Mouse (Mus musculus): ENCODE results near the gene Egln2. TPM values are rescaled to one million over a fixed set of nuclear protein-coding genes. Genes with fewer than 3 reads are reported as not detected.
A peak's percentile ranks its signal among the peaks of the same experiment; 100 is the strongest.

The Egln2 gene
- total RNA-seq, 2 experiments from 2014 or later: 89.8 to 91.3 TPM

GRCm38 (mm10) chr7:27178324-27179216 lies 12.0 kb upstream of the Egln2 start, which contains the start of gene Rab4b:
Gene Rab4b, minus strand, starts transcription at chr7:27178896.
- DNase-seq: peak; percentile 99
- intact Hi-C loops (cut with DNase I): no loop called here

GRCm38 (mm10) chr7:27177942-27178323 lies 11.3 kb upstream of the Egln2 start:
- intact Hi-C loops (cut with DNase I): no loop called here
- no peak for DNase-seq

GRCm38 (mm10) chr7:27174896-27175295 lies 8.3 kb upstream of the Egln2 start:
- no peak for DNase-seq
- intact Hi-C loops (cut with DNase I): no loop called here

- no peak for DNase-seq
- intact Hi-C loops (cut with DNase I): no loop called here
Observed at GRCm38 (mm10) chr7:27174496-27174895, 7.9 kb upstream of the Egln2 start.

- no peak for DNase-seq
- intact Hi-C loops (cut with DNase I): no loop called here
Observed at GRCm38 (mm10) chr7:27170981-27171380, 4.4 kb upstream of the Egln2 start.

- no peak for DNase-seq
- intact Hi-C loops (cut with DNase I): no loop called here
Observed at GRCm38 (mm10) chr7:27168371-27168770, 1.8 kb upstream of the Egln2 start.

GRCm38 (mm10) chr7:27167475-27168094 lies 983 bp upstream of the Egln2 start:
- no peak for DNase-seq
- intact Hi-C loops (cut with DNase I): no loop called here

GRCm38 (mm10) chr7:27166229-27166613 lies 381 bp downstream of the Egln2 start:
- intact Hi-C loops (cut with DNase I): no loop called here
- DNase-seq: peak; percentile 88

- intact Hi-C loops (cut with DNase I): no loop called here
- DNase-seq: no peak
Observed at GRCm38 (mm10) chr7:27165696-27166095, 906 bp downstream of the Egln2 start.

- intact Hi-C loops (cut with DNase I): no loop called here
- DNase-seq: peak; percentile 43
Observed at GRCm38 (mm10) chr7:27165007-27165655, 1.5 kb downstream of the Egln2 start.

GRCm38 (mm10) chr7:27164112-27164947 lies 2.3 kb downstream of the Egln2 start:
- no peak for DNase-seq
- intact Hi-C loops (cut with DNase I): no loop called here

- no peak for DNase-seq
- intact Hi-C loops (cut with DNase I): no loop called here
Observed at GRCm38 (mm10) chr7:27163450-27163805, 3.2 kb downstream of the Egln2 start.

GRCm38 (mm10) chr7:27162780-27163449 lies 3.7 kb downstream of the Egln2 start:
- DNase-seq: no peak
- intact Hi-C loops (cut with DNase I): no loop called here

- no peak for DNase-seq
- intact Hi-C loops (cut with DNase I): no loop called here
Observed at GRCm38 (mm10) chr7:27161744-27162143, 4.9 kb downstream of the Egln2 start.

- intact Hi-C loops (cut with DNase I): no loop called here
Observed at GRCm38 (mm10) chr7:27160921-27161320, 5.7 kb downstream of the Egln2 start.

GRCm38 (mm10) chr7:27159882-27160281 lies 6.7 kb downstream of the Egln2 start:
- intact Hi-C loops (cut with DNase I): no loop called here
- peak; percentile 90 for DNase-seq

More at GRCm38 (mm10) chr7:27160921-27161320, 5.7 kb downstream of the Egln2 start:
- no peak for DNase-seq

GRCm38 (mm10) chr7:27159256-27159655 lies 7.3 kb downstream of the Egln2 start:
- DNase-seq: no peak
- intact Hi-C loops (cut with DNase I): no loop called here

- intact Hi-C loops (cut with DNase I): no loop called here
- no peak for DNase-seq
Observed at GRCm38 (mm10) chr7:27158171-27158570, 8.4 kb downstream of the Egln2 start.

- DNase-seq: no peak
- intact Hi-C loops (cut with DNase I): no loop called here
Observed at GRCm38 (mm10) chr7:27156005-27156404, 10.6 kb downstream of the Egln2 start.

- intact Hi-C loops (cut with DNase I): no loop called here
- DNase-seq: no peak
Observed at GRCm38 (mm10) chr7:27153205-27153764, 13.3 kb downstream of the Egln2 start, which contains the start of gene Cyp2t4. Gene Cyp2t4, plus strand, starts transcription at chr7:27153714.
